8 mouse cellular contexts compared by ENCODE assay signal in genomic region chr2:113648167-113648566, GRCm38 (mm10).
DNase-seq lines count a peak whose midpoint lies in the region; ATAC-seq and TF ChIP-seq lines count a peak whose summit lies in the region.

No protein-coding gene starts in this region.

- H3K36me3 ChIP-seq in MEL (ENCODE audit: control insufficient read depth in 1 of 2, insufficient read depth in 2 of 2, low read length in 2 of 2) = peaks cover 0 to 2% of the 10 kb centered on the region in 2 experiments; a peak in 2 of 4 replicates
- no peaks in the 10 kb centered on the region for H3K36me3 ChIP-seq in kidney, embryonic 16.5 days (ENCODE audit: insufficient read depth, low read length)
- H3K36me3 ChIP-seq in lung, embryonic 15.5 days = no peaks in the 10 kb centered on the region

- H3K79me2 ChIP-seq in MEL (ENCODE audit: control insufficient read depth, insufficient read depth, low read length, poor library complexity) = no peaks in the 10 kb centered on the region

- TF ChIP-seq POLR2A in MEL (IDR thresholded peaks at IDR 0.05; ENCODE audit: control insufficient read depth in 1 of 2, insufficient read depth in 1 of 2, low read depth in 1 of 2, low read length in 2 of 2, poor library complexity in 1 of 2) = no peak

- WGBS in kidney, embryonic 16.5 days = 26% methylated on average over 3 of the region's 3 CpGs
- WGBS in lung, embryonic 15.5 days = 21% methylated on average over 3 of the region's 3 CpGs

- peaks cover 0 to 2% of the 10 kb centered on the region in 2 experiments; a peak in 1 of 4 replicates for H3K4me1 ChIP-seq in MEL (ENCODE audit: control insufficient read depth in 1 of 2, insufficient read depth in 2 of 2, low read length in 2 of 2)
- H3K4me1 ChIP-seq in kidney, embryonic 16.5 days (ENCODE audit: insufficient read depth, low read length) = no peaks in the 10 kb centered on the region
- H3K4me1 ChIP-seq in lung, embryonic 15.5 days = 0 out of 2 replicates have a peak, but pooled peaks cover 4% of the 10 kb centered on the region

- no peaks in the 10 kb centered on the region for H3K9me3 ChIP-seq in MEL (replicated peaks; ENCODE audit: insufficient read depth, low read length)
- H3K9me3 ChIP-seq in kidney, embryonic 16.5 days (ENCODE audit: low read length) = no peaks in the 10 kb centered on the region
- H3K9me3 ChIP-seq in lung, embryonic 15.5 days = no peaks in the 10 kb centered on the region

- H3K4me3 ChIP-seq in MEL (ENCODE audit: control insufficient read depth in 1 of 2, insufficient read depth in 1 of 2, low read depth in 2 of 2, low read length in 2 of 2) = no peak overlapping the region
- H3K4me3 ChIP-seq in kidney, embryonic 16.5 days (ENCODE audit: low read length) = no peak overlapping the region
- H3K4me3 ChIP-seq in lung, embryonic 15.5 days = no peak overlapping the region

- TF ChIP-seq CTCF in MEL (IDR thresholded peaks at IDR 0.05 in 2 of 3, conservative IDR thresholded peaks at IDR 0.05 in 1 of 3; ENCODE audit: control insufficient read depth in 1 of 3, insufficient read depth in 1 of 3, low read depth in 2 of 3, low read length in 3 of 3, poor library complexity in 1 of 3, severe bottlenecking in 1 of 3) = peak; percentile 45 to 68 (median 67)

- H3K27me3 ChIP-seq in MEL (ENCODE audit: control insufficient read depth in 1 of 2, insufficient read depth in 2 of 2, low read length in 2 of 2) = no peaks in the 10 kb centered on the region
- H3K27me3 ChIP-seq in kidney, embryonic 16.5 days (ENCODE audit: insufficient read depth, low read length) = no peaks in the 10 kb centered on the region
- H3K27me3 ChIP-seq in lung, embryonic 15.5 days = no peaks in the 10 kb centered on the region

- H3K4me2 ChIP-seq in kidney, embryonic 16.5 days (replicated peaks; ENCODE audit: low read depth, low read length) = no peak overlapping the region
- H3K4me2 ChIP-seq in lung, embryonic 15.5 days = no peak overlapping the region

- no peak for TF ChIP-seq EP300 in MEL (IDR thresholded peaks at IDR 0.05; ENCODE audit: low read depth in 1 of 2, low read length in 2 of 2)

- H3K9ac ChIP-seq in MEL (ENCODE audit: control insufficient read depth, low read depth, low read length, poor library complexity, severe bottlenecking) = no peak overlapping the region
- H3K9ac ChIP-seq in kidney, embryonic 16.5 days (replicated peaks; ENCODE audit: low read length) = no peak overlapping the region
- H3K9ac ChIP-seq in lung, embryonic 15.5 days = no peak overlapping the region

- ATAC-seq in kidney, embryonic 16.5 days (ENCODE audit: low FRiP score, low TSS enrichment) = peak; percentile 81; the same call in 1 of the 2 replicates
- ATAC-seq in lung, embryonic 15.5 days (ENCODE audit: borderline replicate concordance, extremely low read depth, low FRiP score, low TSS enrichment) = 0 out of 2 replicates have a peak, but pooled peaks have one; percentile 47

- DNase-seq in B cell, adult 2 months = peak; percentile 25 to 34
- DNase-seq in MEL (ENCODE audit: low read depth, low spot score) = peak; percentile 72
- peak; percentile 33 for DNase-seq in cerebellum, adult 8-10 months
- DNase-seq in forelimb bud, embryonic 11.5 days (ENCODE audit: low read depth, low spot score) = peak; percentile 66
- peak; percentile 61 for DNase-seq in retina, postnatal 7 days (ENCODE audit: low read depth, low spot score)
- DNase-seq in urinary bladder, postnatal 4 days (ENCODE audit: low spot score in 2 of 2) = no peak

- peak; percentile 34 for TF ChIP-seq RAD21 in MEL (IDR thresholded peaks at IDR 0.05; ENCODE audit: low read depth, low read length)

- no peak overlapping the region for H3K27ac ChIP-seq in MEL (ENCODE audit: control insufficient read depth, low read depth, low read length)
- H3K27ac ChIP-seq in kidney, embryonic 16.5 days (ENCODE audit: low read length) = no peak overlapping the region
- H3K27ac ChIP-seq in lung, embryonic 15.5 days = no peak overlapping the region

TF ChIP-seq in MEL, 35 proteins besides CTCF, POLR2A, EP300 and RAD21:
- no peak for TF ChIP-seq USF2 (IDR thresholded peaks at IDR 0.05; ENCODE audit: borderline replicate concordance in 1 of 2, insufficient read depth in 1 of 2, low read depth in 1 of 2, low read length in 2 of 2)
- TF ChIP-seq MYB (IDR thresholded peaks at IDR 0.05; ENCODE audit: low read depth, low read length) = no peak
- TF ChIP-seq SMC3 (IDR thresholded peaks at IDR 0.05; ENCODE audit: low read depth, low read length) = peak; percentile 68
- TF ChIP-seq ETS1 (IDR thresholded peaks at IDR 0.05; ENCODE audit: low read depth, low read length) = no peak
- no peak for TF ChIP-seq MAX (IDR thresholded peaks at IDR 0.05; ENCODE audit: low read length)
- TF ChIP-seq MXI1 (IDR thresholded peaks at IDR 0.05; ENCODE audit: low read depth, low read length) = no peak
- no peak for TF ChIP-seq BHLHE40 (IDR thresholded peaks at IDR 0.05; ENCODE audit: borderline replicate concordance, low read depth, low read length)
- no peak for TF ChIP-seq MAFK (IDR thresholded peaks at IDR 0.05; ENCODE audit: borderline replicate concordance, low read depth, low read length)

Comparison
In these comparisons a context has a peak if more than half of its experiments do, and no peak if none do; other contexts are left out.
1. DNase-seq: peak in B cell, adult 2 months (2 of 2), MEL (single experiment), cerebellum, adult 8-10 months (single experiment), forelimb bud, embryonic 11.5 days (single experiment) and retina, postnatal 7 days (single experiment); none in urinary bladder, postnatal 4 days (0 of 2).